Mouse (Mus musculus): Measurements from ENCODE around the gene Sox21.

Gene Sox21

DNA sequence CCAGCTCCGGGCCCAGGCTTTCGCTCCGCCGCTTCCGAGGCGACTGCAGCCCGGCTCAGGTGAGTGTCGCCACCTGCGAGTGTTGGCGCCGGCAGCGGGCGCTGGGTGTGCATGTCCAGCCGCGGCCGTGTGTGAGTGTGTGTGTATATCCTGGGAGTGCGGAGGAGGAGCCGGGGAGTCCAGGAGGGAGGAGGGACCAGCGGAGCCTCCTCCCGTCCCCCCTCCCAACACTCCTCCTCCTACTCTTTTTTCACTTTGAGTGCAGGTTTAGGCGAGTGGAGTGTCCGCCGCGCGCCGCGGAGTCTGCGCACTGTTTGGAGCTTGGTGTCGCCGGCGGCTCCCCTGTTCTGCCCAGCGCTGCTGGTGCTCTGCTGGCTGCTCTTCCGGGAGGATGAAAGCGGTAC, at the start of gene Sox21:
Gene Sox21 (minus strand): TSS at position 145 of the 404 bp plus-strand sequence.
- DNase-seq (ENCODE audit: low read depth in 2 of 2, low spot score in 2 of 2), result peak in 1 of 2 experiments; percentile 8

DNA sequence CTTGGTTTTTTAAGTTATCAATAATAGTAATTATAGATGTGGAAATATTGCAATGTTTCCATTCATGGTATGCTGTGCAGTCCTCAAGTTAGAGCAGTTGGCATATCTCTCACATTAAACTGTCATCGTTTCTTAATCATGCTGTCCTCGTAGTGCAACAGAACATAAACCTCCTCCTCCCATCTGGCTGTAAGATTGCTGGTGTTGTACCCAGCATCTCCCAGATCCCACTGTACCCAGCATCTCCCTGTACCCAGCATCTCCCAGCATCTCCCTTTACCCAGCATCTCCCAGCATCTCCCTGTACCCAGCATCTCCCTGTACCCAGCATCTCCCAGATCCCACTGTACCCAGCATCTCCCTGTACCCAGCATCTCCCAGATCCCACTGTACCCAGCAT, 49.3 kb upstream of the Sox21 start:
- DNase-seq (ENCODE audit: low read depth in 2 of 2, low spot score in 2 of 2), result no peak

DNA sequence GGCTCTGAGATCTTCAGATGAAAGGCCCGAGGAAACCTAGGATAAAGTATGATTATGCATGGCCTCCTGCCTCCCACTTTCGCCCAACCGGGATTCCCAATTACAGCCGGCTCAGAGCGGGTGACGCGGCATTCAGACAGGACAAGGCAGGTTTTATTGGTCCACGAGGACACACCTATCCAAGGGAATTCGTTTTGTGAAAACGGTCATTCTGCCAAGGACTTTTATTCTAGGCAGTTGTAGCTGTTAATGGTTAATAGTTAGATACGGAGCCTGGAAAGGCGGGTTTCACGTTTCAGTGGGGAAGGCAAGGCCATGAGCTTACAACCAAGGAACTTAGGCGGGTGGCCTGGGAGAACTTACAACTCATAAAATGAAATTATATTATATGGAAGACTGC, 46.1 kb upstream of the Sox21 start:
- no peak for DNase-seq (ENCODE audit: low read depth in 2 of 2, low spot score in 2 of 2)

DNA sequence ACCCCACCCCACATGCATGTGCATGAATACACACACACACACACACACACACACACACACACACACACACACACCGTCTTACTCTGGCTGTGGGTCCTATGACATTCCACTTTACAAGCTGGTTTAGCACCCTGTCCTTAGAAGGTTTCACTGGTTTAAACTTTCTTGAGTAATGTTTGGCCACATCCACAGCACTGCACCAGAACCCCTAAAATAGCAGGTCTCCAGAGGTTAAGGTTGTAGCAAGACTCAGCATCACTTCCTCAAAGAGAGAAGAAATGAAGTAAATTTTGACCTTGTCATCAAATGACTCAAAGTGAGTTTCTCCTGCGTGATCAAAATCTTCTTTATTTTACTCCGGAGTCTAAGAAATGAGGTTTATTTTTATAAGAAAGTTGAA, 45.4 kb upstream of the Sox21 start:
- DNase-seq (ENCODE audit: low read depth in 2 of 2, low spot score in 2 of 2), result no peak

DNA sequence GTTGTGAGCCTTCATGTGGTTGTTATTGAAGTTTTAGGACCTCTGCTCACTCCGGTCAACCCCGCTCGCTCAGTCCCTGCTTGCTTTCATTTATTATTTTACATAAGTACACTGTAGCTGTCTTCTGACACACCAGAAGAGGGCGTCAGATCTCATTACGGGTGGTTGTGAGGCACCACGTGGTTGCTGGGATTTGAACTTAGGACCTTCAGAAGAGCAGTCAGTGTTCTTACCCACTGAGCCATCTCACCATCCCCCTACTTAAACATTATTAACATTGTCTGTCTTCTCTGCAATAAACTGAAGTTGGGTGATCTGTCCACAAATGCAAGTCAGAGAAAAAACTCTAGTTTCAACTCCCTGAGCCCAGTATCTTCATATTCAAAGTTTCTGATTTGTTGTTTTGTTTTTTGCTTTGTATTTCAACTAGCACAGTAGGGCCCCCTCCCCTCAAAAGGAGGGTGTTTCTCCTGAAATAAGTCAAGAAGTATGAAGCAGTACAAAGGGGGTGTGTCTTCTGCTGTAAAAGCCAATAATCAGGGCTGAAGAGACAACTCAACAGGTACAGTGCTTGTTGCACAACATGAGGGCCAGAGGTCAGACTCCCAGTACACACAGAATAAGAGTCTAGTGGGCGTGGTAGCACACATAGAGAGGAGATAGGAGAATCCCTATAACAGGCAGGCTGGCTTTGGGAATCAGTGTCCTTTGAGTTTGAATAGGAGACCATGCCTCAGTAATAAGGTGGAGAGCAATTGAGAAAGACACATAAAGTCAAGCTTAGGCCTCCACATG, 41.1 kb upstream of the Sox21 start:
- no peak for DNase-seq (ENCODE audit: low read depth in 2 of 2, low spot score in 2 of 2)

DNA sequence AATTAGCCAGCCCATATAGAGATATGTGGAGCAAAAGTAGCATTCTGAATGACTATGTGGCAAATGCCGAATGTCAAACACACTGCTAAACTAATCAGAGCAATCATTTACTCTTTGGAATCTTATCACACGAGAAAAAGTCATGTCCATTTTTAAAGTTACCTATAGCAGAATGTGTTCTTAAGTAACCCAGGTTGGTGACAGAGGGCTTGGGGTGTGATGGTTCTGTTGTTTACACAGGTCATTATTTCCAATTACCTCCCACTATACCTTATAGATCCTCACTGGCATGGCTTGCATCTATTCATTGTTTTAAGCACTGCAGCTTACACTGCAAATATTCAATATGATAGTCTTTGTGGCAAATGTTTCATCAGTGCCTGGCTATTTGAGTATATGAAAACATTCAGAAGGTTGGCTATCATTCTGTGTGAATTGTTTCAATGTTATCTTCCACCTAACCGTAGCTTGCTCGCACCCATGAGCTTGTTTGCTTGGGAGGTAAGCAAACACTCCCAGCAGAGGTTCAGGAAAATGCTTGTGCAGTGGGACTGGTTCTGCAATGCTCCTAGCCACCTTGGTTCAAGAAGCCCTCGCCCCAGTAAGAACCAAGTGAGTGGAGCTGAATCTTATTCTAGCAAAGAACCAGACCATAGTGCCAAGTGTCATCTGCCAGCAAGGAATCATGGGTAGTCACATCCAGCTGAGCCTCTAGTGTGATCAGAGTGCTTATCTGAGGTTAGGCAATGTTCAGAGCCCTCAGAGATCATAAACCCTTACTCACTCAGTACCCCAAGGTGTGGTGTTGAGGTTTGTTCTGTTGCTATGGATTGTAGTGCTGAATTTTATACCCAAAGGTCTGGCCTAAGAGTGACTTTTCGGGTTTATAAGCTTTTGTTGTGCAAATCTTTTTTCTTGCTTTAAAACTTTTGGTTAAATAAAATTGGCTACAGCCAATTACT, 36.0 kb upstream of the Sox21 start:
- DNase-seq (ENCODE audit: low read depth in 2 of 2, low spot score in 2 of 2), result no peak

DNA sequence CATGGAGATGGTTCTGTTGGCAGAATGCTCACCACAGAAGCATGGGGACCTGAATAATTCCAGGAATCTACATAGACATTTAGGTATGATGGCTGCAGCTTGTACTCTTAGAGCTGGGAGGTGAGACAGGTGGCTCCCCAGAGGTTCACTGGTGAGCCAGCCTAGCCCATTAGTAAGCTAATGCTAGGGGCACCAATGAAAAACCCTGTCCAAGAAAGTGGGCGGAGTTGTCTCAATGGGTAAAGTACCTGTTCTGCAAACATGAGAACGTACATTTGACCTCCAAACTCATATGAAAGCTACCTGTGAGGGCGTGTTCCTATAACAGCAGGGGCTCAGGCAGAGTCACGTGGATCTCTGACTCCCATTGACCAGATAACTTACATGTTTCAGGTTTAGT, 32.0 kb upstream of the Sox21 start:
- DNase-seq (ENCODE audit: low read depth in 2 of 2, low spot score in 2 of 2), result no peak

DNA sequence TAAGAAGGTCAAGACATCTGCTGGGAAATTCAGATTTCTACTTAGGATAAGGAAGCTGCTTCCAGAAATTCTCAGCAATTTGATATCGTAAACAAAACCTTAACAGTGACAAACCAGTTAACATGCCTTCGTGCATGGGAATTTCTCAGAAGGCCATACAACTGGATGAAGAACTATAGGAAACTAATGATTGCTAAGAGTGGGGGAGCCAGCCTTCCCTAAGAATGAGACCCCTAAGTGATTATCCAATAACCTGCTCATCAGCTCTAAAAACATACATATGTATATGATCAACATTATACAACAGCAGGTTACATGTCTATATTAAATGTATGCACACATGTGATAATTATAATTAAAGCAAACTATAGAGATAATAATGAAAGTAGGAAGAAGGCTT, 29.8 kb upstream of the Sox21 start, which contains the start of gene Gm9376:
Gene Gm9376 (plus strand): TSS at position 301 of the 400 bp plus-strand sequence.
- DNase-seq (ENCODE audit: low read depth in 2 of 2, low spot score in 2 of 2), result no peak

DNA sequence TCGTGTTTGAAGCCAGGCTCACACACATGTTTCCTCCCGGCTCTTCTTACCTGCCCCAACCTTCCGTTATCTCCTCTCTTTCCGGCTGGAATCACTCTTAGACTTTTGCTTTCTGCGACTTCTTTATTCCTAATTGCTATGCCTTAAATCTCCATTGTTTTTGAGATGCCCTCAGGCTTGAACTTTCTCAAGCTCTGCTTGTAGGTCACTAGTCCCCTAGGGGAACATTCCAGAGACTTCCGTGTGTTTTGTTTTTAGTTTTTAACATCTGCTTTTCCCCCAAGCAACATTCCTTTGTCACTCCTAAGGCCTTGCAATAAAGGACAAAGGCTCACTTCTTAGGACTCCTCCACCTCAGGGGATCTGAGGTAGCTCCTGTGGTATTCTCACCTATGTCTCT, 16.6 kb upstream of the Sox21 start:
- DNase-seq (ENCODE audit: low read depth in 2 of 2, low spot score in 2 of 2), result no peak

DNA sequence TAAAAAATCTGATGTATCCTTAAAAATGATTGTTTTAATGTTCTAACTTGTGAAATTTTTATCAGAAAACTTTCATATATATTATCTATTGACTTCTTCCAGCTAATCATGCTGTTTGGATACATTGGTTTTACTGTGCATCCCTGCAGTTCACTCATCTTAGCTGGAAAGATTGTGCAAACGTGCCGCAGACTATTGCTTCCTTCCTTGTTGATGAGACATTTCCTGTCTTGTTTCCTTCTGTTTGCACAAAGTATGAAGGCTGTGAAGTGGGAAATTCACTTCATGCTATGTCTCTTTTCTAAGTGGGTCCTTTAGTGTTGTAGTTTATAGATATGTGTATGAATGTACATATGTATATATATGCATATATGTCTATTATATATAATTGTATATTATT, 4.6 kb upstream of the Sox21 start:
- DNase-seq (ENCODE audit: low read depth in 2 of 2, low spot score in 2 of 2), result no peak

DNA sequence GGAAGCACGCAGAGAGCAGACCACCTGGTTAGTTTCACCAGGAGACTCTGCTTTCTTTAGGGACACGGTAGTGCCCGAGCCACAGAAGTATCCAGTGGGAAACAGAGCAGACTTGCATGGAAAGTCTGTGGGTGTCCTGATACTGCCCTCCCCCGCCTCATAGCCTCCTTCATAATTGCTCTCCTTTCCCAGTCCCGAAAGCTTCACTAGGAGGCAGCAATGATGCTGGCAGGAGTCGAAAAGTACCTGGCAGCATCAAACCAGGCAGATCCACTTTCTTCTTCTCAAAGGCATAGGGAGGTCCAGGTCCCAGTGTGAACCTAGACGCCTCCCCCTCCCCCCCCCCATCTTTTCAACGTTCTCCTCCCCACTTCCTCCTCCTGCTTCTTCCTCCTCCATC, 2.5 kb upstream of the Sox21 start:
- DNase-seq (ENCODE audit: low read depth in 2 of 2, low spot score in 2 of 2), result no peak

DNA sequence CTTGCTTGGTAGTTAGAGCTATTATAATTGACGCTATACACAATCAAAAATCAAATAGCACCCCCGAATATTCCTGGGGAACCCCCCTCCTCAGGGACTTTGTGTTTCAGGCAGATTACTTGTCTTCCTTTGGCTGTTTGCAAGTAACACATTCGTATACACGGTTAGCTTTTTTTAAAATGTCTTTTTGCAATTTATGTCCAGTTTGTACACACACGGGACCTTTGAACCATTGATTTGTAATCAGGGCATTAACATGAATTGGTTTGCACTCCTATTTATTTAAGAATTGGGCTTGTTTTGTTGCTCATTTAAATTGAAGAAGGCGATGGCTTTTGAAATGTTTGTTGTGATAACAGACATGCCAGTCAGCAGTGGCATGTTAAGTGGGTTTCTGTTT, 956 bp upstream of the Sox21 start:
- DNase-seq (ENCODE audit: low read depth in 2 of 2, low spot score in 2 of 2), result no peak

DNA sequence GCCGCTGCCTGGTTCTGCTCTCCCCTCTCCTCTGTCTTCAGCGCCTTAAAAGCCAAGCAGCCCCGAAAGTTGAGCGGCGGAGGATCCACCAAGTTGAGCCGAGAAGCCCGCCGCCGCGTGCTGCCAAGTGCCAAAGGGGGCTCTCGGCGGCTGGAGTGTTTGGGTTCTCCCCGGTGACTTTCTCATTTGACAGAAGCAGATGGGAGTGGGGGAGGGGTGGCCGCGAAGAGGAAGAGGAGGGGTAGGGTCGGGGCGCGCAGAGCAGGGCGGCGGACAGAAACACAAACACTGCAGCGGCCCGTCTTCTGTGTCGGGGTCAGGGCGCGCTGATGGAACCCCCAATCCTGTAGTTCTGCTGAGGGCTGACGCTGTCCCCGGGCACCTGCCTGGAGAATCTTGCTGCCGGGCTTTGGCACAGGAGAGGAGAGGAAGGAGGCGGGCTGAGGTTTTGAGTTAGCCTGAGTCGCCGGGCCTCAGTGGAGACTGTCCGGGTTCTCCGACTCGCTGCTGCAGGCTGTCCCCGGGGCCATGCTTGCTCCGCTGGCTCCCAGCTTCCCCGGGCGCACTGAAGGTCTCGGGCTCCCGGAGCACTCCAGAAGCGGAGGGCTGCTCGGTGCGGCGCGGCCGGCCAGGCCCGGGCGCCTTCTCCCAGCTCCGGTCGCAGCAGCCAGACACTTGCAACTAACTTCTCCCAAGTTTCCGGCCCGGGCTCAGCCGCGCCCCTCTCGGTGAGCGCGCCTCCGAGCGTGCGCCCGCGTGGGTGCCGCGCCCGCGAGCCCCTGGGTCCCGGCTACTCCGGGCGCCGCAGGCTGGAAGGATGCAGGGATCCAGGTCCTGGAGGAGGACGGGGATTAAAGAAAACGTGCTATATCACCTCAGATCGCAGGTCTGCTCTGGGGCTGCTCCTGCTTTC, 601 bp downstream of the Sox21 start:
- DNase-seq (ENCODE audit: low read depth in 2 of 2, low spot score in 2 of 2), result peak in 1 of 2 experiments; percentile 16

DNA sequence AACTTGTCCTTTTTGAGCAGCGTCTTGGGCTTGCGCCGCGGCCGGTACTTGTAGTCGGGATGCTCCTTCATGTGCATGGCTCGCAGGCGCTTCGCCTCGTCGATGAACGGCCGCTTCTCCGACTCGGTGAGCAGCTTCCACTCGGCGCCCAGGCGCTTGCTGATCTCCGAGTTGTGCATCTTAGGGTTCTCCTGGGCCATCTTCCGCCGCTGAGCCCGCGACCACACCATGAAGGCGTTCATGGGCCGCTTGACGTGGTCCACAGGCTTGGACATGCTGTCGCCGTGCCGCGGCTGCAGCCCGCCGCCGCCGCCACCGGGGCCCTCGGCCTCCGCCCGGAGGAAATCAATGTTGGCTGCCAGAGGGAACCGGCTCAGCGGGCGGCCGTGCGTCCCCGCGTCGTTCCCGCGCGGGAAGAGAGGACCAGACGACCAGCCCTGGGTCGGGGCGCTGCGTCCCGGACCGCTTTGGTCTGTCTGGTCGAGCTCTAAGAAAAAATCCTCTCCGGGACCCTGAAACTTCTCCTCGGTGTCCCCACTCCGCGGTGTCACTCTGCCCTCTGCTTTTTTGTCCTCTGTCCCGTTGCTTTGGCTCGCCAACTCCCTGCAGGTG, 1.4 kb downstream of the Sox21 start:
- DNase-seq (ENCODE audit: low read depth in 2 of 2, low spot score in 2 of 2), result peak in 1 of 2 experiments; percentile 9

DNA sequence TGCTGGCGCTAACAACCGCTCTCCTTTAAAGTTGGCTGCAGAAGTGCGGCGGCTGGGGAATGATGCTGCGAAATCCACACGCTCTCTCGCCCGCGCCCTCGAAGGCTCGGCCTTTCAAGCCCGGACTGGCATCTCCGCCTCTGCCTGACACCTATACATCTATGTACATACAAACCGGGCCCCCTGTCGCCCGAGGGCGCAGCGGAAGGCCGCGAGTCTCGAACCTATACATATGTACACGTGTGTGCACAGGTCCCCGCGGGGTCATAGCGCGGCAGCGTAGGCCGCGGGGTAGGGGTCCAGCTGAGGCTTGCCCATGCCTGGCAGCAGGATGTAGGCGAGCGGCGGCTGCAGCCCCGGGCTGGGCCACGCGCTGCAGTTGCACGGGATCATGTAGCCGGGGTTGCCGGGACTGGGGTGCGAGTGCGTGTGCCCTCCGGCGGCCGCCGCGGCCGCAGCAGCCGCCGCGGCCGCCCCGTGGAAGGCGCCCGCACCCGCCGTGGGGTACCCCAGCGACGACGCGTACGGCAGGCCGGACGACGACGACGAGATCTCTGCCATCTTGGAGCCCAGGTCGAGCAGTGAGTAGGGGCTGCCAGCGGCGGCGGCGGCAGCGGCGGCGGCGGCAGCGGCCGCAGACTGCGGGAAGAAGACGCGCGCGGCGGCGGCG, 2.2 kb downstream of the Sox21 start:
- peak in 1 of 2 experiments; percentile 2 for DNase-seq (ENCODE audit: low read depth in 2 of 2, low spot score in 2 of 2)

DNA sequence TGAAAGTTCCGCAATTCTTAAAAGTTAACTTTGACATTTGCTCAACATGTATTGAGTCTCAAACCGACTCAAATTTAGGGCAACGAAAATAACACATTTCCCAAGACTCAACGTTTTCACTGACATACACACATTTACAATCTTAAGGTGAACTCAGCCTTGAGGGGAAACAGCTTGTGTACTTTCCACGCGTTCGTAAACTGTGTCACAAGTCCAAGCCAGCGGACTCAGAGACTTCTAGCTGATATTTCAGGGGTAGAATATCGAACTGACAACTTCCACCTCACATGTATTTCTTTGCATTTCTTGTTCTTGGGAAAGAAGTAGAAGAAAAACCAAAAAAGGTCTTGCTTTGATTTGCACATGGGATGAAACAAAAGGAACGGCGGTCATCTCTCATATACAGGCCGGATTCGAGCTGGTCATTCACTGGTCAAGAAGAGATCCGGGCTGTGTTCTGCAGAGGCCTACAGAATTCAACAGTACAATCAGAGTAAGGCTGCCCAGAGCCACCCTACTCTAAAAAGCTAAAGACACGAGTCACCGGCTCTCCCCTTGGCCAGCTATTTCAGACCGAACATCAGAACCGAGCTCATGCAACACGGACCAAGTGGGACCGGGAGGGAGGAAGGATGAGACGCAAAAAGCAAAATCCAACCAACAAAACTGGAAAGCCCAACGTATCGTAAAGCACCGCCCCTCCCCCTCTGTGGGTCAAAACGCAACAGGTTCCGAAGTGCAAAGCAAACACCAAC, 2.9 kb downstream of the Sox21 start:
- peak in 1 of 2 experiments; percentile 2 for DNase-seq (ENCODE audit: low read depth in 2 of 2, low spot score in 2 of 2)

DNA sequence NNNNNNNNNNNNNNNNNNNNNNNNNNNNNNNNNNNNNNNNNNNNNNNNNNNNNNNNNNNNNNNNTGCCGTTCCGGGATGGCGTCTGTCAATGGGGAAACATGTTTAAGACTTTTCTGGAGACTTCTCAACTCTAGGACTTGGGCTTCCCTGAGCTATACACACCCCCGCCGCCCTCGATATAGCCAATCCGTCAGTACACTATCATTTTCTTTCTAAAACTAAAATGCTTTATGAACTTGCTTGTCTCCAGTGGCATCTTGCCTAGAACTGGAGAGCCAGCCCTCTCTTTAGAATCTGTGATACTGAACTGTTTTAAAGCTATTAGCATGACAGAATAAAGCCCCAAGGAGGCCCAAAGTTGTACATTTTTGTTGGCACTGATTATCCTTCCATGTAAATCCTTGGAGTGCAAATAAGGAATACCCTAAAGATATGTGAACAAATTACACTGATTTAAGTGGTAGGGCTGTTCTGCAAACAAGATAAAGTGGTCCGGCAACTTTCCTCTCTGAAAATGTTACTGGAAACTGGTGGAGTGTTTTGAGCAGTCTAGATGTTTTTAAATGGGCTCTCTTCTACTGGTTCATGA, 4.4 kb downstream of the Sox21 start:
- DNase-seq (ENCODE audit: low read depth in 2 of 2, low spot score in 2 of 2), result no peak

DNA sequence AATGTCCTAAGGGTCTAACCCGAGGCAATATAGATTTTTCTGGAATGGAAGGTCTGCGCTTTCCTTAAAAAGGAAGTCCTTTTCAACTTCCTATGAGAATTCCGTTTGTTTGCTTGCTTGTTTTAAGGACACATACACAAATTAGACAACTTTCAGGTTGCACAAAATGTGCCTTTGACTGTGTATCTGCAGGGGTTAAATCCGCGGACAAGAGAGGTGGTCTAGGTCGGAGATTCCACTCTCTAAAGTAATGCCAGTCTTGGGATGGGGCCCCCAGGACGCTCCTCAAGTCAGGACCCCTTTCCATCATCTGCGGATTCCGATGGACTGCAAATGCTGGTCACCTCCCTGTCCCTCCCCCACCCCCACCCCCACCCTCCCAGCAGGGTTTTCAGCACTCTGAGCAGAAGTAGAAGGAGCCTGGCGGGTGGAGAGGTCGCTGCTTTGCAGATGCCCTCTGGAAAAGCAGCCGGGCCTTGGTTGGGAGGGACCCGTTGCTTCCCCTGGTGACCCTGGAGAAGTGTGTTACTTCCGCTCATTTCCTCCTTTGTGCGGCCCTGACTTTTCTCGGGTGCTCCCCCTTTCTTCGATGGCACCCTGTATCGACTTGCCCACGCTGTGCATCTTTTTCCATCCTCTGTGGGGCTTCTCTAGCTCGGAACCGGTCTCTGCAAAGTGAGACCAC, 10.2 kb downstream of the Sox21 start:
- DNase-seq (ENCODE audit: low read depth in 2 of 2, low spot score in 2 of 2), result no peak
